Mouse (Mus musculus) liver, embryonic 14.5 days (tissue): ENCODE measurements at regions not wholly inside any gene's neighbourhood (a gene's known extent, or its start where the extent isn't known, plus 50 kb on each side); places are given as distances from the start of the nearest gene placed in this dataset.

ENCODE experiments used
- ATAC-seq: fragments of 200-750 bp; cut with Nextera tagmentation; 2 replicates; pipeline ENCODE4 v1.8.0; 2017; ENCODE audit warnings: moderate number of reproducible peaks, mild to moderate bottlenecking, moderate library complexity; ENCODE audit not compliant: insufficient read depth
- DNase-seq, 3 experiments: peaks; one replicate each; pipeline ENCODE4 v3.0.0-alpha.2; 2012 to 2013; ENCODE audit warnings: low read depth in 3 of 3, low spot score in 3 of 3
- H3K27ac ChIP-seq: fragments of 300-500 bp; sonication (generic); 2 replicates; pipeline ENCODE4 v1.5.1; 2014; ENCODE audit warnings: moderate library complexity, mild to moderate bottlenecking, control low read depth, inconsistent platforms
- H3K27me3 ChIP-seq: fragments of 300-500 bp; sonication (generic); 2 replicates; pipeline ENCODE4 v1.6.1; 2014; ENCODE audit warnings: mild to moderate bottlenecking, low read length, moderate library complexity; ENCODE audit not compliant: control insufficient read depth, insufficient read depth
- H3K36me3 ChIP-seq: fragments of 300-500 bp; sonication (generic); replicated peaks from 2 replicates; pipeline ENCODE4 v1.6.1; 2014; ENCODE audit warnings: low read depth; ENCODE audit not compliant: control insufficient read depth, insufficient read depth
- H3K4me1 ChIP-seq, 2 experiments: fragments of 200-500 bp in 1 of 2; fragments of 300-500 bp in 1 of 2; sonication (generic) in 1 of 2; replicated peaks; 2 replicates each; pipeline ENCODE4 v1.6.1; 2012 to 2014; ENCODE audit warnings: antibody characterized with exemption in 1 of 2, inconsistent platforms in 1 of 2, low read length in 1 of 2; ENCODE audit not compliant: control insufficient read depth in 2 of 2, insufficient read depth in 2 of 2
- H3K4me2 ChIP-seq: fragments of 300-500 bp; sonication (generic); 2 replicates; pipeline ENCODE4 v1.6.1; 2014; ENCODE audit warnings: low read depth, mild to moderate bottlenecking, control low read depth, moderate library complexity
- H3K4me3 ChIP-seq, 2 experiments: fragments of 200-500 bp in 1 of 2; fragments of 300-500 bp in 1 of 2; sonication (generic) in 1 of 2; 2 replicates each; pipeline ENCODE4 v1.5.1; 2012 to 2014; ENCODE audit warnings: low read depth in 2 of 2, low read length in 2 of 2, mild to moderate bottlenecking in 2 of 2, control low read depth in 1 of 2, inconsistent platforms in 1 of 2, moderate library complexity in 1 of 2; ENCODE audit not compliant: insufficient read depth in 1 of 2
- H3K9ac ChIP-seq: fragments of 300-500 bp; sonication (generic); replicated peaks from 2 replicates; pipeline ENCODE4 v1.6.1; 2014; ENCODE audit warnings: mild to moderate bottlenecking, control low read depth, moderate library complexity
- H3K9me3 ChIP-seq: fragments of 300-500 bp; sonication (generic); 2 replicates; pipeline ENCODE4 v1.6.1; 2016; ENCODE audit warnings: low read length, mixed read lengths; ENCODE audit not compliant: control insufficient read depth
- CTCF ChIP-seq: IDR thresholded peaks from 2 replicates; pipeline ENCODE4 v1.5.1; 2016; ENCODE audit warnings: antibody characterized with exemption, low read depth, control low read depth
- EP300 ChIP-seq: IDR thresholded peaks from 2 replicates; pipeline ENCODE4 v1.6.1; 2016; ENCODE audit warnings: antibody characterized with exemption, low read depth
- WGBS: fragments of 180-500 bp; shearing (Covaris S2); extraction: QIAGEN DNeasy Blood & Tissue Kit; methylation state at CpG from one replicate; pipeline ENCODE4 v1.1.7; 2014; ENCODE audit not compliant: insufficient replicate concordance; 5-methylcytosine and 5-hydroxymethylcytosine counted together

DNA sequence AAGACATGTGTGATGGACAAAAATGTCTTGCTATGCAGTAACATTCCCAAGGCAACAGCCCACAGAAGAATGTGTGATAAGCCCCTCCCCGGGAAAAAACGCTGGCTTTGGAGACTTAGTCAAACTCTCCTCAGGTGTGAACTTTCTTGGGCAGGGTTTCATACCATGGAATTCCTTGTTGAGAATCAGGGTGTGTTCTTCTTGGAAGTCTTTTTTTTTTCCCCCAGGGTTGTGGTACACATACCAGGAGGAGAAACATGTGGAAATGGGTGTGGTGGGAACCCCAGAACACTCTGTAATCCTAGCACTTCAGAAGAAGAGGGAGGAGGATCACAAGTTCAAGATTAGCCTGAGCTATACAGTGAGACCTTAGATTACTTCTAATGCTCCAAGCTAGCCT lies 228.3 kb downstream of the Cd83 start:
- Histone ChIP-seq H3K4me3 (no peak overlapping the region), H3K9me3 (no peaks in the 10 kb centered on the region), H3K4me2 (no peak overlapping the region), H3K27ac (no peak overlapping the region), H3K36me3 (no peaks in the 10 kb centered on the region), H3K27me3 (no peaks in the 10 kb centered on the region), H3K9ac (no peak overlapping the region), H3K4me1 (no peaks in the 10 kb centered on the region)
- DNase-seq (no peak), ATAC-seq (no peak)
- 64% methylated on average over 2 of the region's 2 CpGs for WGBS
- no peak for TF ChIP-seq CTCF
- no peak for TF ChIP-seq EP300

DNA sequence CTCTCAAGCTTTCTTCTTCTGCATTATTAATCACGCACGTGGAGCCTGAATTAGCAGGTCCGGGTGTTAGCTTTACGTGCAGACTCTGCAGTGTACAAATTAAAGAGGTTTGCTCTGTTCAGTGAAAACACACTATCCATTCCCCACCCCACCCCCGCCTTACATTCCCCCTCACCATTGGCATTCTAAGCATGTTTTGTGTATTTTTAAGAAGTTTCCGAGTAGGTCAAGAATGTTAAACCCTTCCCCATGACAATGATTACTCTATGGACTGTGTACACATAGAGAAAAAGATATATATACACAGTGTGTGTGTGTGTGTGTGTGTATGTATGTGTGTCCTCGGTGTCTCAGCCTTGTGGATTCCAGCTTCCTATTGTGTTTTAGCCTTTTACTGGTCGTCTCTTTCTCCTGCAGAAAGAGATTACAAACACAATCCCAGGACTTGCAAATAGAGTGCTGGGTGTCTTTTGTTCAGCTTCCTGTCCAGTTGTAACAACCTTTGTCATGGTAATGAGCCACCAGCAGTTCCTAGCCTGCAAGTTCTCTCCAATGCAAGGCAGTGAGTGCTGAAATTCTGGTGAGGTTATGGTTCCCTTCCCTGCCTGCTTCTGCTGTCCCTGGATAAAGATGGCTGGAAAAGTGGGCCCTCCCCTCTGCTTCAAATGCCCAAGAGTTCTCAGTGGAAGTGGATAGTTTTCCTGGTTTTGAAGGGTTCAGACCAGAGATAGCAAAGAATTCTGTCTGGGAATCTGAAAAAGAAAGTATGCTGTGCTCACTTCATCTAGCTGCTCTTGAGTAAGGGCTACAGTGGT lies 234.1 kb downstream of the Cd83 start:
- H3K9ac ChIP-seq, result no peak overlapping the region
- DNase-seq, result no peak
- TF ChIP-seq EP300, result no peak
- TF ChIP-seq CTCF, result no peak
- no peaks in the 10 kb centered on the region; a peak in 1 of 4 replicates for H3K4me1 ChIP-seq
- no peak for ATAC-seq
- H3K9me3 ChIP-seq, result no peaks in the 10 kb centered on the region
- no peak overlapping the region for H3K4me3 ChIP-seq
- H3K36me3 ChIP-seq, result no peaks in the 10 kb centered on the region
- H3K27ac ChIP-seq, result no peak overlapping the region
- H3K27me3 ChIP-seq, result no peaks in the 10 kb centered on the region
- no peak overlapping the region for H3K4me2 ChIP-seq
- WGBS, result 45% methylated on average over 8 of the region's 8 CpGs

DNA sequence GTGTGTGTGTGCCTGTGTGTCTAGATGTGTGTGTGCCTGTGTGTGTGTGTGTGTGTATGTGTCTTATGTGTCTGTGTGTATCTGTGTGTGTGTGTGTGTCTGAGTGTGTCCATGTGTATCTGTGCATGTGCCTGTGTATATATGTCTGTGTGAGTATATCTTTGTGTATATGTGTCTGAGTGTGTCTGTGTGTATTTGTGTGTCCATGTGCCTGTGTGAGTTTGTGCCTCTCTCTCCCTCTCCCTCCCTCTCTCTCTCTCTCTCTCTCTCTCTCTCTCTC lies 234.7 kb downstream of the Cd83 start:
- TF ChIP-seq EP300 (no peak), CTCF (no peak)
- ATAC-seq (no peak), DNase-seq (no peak)
- H3K9ac ChIP-seq, result no peak overlapping the region
- H3K4me3 ChIP-seq, result no peak overlapping the region
- no peak overlapping the region for H3K27ac ChIP-seq
- no peaks in the 10 kb centered on the region for H3K36me3 ChIP-seq
- no peak overlapping the region for H3K4me2 ChIP-seq
- H3K9me3 ChIP-seq, result no peaks in the 10 kb centered on the region
- H3K4me1 ChIP-seq, result no peaks in the 10 kb centered on the region; a peak in 1 of 4 replicates
- no peaks in the 10 kb centered on the region for H3K27me3 ChIP-seq

DNA sequence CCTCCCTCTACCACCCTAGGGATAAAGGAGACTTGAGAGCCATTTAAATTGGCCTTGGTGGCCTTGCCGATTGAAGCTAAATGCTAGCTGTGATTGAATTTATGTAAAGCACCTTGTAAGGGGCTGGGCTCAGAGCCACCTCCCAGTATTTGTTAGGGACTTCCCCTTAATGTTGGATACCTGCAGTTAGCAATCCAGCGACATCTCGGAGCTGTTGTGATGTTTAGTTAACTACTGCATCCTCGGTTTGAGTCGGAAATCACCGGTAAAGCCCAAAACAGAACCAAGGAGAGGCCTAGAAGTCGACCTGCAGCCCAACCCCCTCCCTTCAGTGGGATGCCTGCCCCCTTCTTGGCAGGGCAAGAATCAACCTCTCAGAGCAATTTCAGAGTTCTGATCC lies 236.3 kb downstream of the Cd83 start:
- Histone ChIP-seq H3K27me3 (no peaks in the 10 kb centered on the region), H3K4me1 (no peaks in the 10 kb centered on the region; a peak in 1 of 4 replicates), H3K4me2 (no peak overlapping the region), H3K9ac (no peak overlapping the region), H3K27ac (no peak overlapping the region), H3K36me3 (no peaks in the 10 kb centered on the region), H3K4me3 (no peak overlapping the region), H3K9me3 (no peaks in the 10 kb centered on the region)
- DNase-seq (no peak), ATAC-seq (no peak)
- TF ChIP-seq CTCF, result no peak
- no peak for TF ChIP-seq EP300
- 37% methylated on average over 7 of the region's 7 CpGs for WGBS

DNA sequence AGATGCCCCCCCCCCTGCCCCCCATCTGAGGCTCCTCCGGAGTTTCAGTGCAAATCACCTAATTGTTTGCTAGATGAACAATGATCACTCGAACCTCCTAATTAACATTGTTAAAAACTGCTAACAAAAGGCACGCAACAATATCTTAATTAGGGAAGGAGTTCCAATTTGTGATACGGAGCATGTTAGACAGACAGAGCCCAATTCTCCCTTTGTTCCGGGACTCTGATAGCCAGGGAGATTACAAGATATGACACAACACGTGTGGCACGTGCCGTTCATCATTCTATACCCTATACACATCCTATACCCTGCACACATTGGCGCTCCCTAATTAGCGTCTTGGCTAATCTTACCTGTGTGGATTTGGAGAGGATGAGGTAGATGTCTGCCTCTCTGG lies 237.5 kb downstream of the Cd83 start:
- Histone ChIP-seq H3K9ac (no peak overlapping the region), H3K4me2 (no peak overlapping the region), H3K36me3 (no peaks in the 10 kb centered on the region), H3K4me1 (peaks cover 0 to 2% of the 10 kb centered on the region in 2 experiments; a peak in 2 of 4 replicates), H3K4me3 (no peak overlapping the region), H3K9me3 (no peaks in the 10 kb centered on the region), H3K27ac (no peak overlapping the region), H3K27me3 (no peaks in the 10 kb centered on the region)
- ATAC-seq (no peak), DNase-seq (no peak)
- 65% methylated on average over 10 of the region's 10 CpGs for WGBS
- TF ChIP-seq CTCF (no peak), EP300 (no peak)
